Mouse (Mus musculus) forebrain, embryonic 11.5 days (tissue): ENCODE data around the gene Ppp1r14a. TPM values are rescaled to one million over a fixed set of nuclear protein-coding genes. Genes with fewer than 3 reads are reported as not detected.

Experiments used
- ATAC-seq: fragments of 200-750 bp; cut with Nextera tagmentation; replicated peaks from 2 replicates; pipeline ENCODE4 v1.8.0; 2017; ENCODE audit warnings: moderate TSS enrichment; ENCODE audit not compliant: low FRiP score
- DNase-seq: peaks from one replicate; pipeline ENCODE4 v3.0.0-alpha.2; 2017; ENCODE audit warnings: low spot score
- H3K27ac ChIP-seq: fragments of 300-500 bp; sonication (generic); 2 replicates; pipeline ENCODE4 v1.5.1; 2014; ENCODE audit warnings: low read depth, low read length
- H3K27me3 ChIP-seq: fragments of 300-500 bp; sonication (generic); 2 replicates; pipeline ENCODE4 v1.6.1; 2014; ENCODE audit warnings: mild to moderate bottlenecking, low read length, mixed read lengths; ENCODE audit not compliant: control insufficient read depth, insufficient read depth
- H3K36me3 ChIP-seq: fragments of 300-500 bp; sonication (generic); 2 replicates; pipeline ENCODE4 v1.6.1; 2014; ENCODE audit warnings: mild to moderate bottlenecking, low read length, moderate library complexity, mixed read lengths; ENCODE audit not compliant: control insufficient read depth, insufficient read depth
- H3K4me1 ChIP-seq: fragments of 300-500 bp; sonication (generic); replicated peaks from 2 replicates; pipeline ENCODE4 v1.6.1; 2014; ENCODE audit warnings: low read length, mixed read lengths; ENCODE audit not compliant: control insufficient read depth, insufficient read depth
- H3K4me2 ChIP-seq: fragments of 300-500 bp; sonication (generic); 2 replicates; pipeline ENCODE4 v1.6.1; 2014; ENCODE audit warnings: low read depth, mild to moderate bottlenecking, low read length, moderate library complexity, mixed read lengths; ENCODE audit not compliant: severe bottlenecking
- H3K4me3 ChIP-seq: fragments of 300-500 bp; sonication (generic); 2 replicates; pipeline ENCODE4 v1.5.1; 2014; ENCODE audit warnings: low read depth, low read length
- H3K9ac ChIP-seq: fragments of 300-500 bp; sonication (generic); 2 replicates; pipeline ENCODE4 v1.6.1; 2014; ENCODE audit warnings: low read length
- H3K9me3 ChIP-seq: fragments of 300-500 bp; sonication (generic); 2 replicates; pipeline ENCODE4 v1.6.1; 2016; ENCODE audit warnings: low read length, mixed read lengths; ENCODE audit not compliant: control insufficient read depth
- WGBS: fragments of 180-500 bp; shearing (Covaris S2); extraction: QIAGEN DNeasy Blood & Tissue Kit; methylation state at CpG from one replicate; pipeline ENCODE4 v1.1.7; 2014; 5-methylcytosine and 5-hydroxymethylcytosine counted together
- polyA plus RNA-seq: library from polyadenylated mRNA; unstranded; fragments of >200 nt; fragmentation: Nextera tagmentation; extraction: Ambion mirVana; gene quantifications from 2 replicates; pipeline ENCODE4 v1.2.1, GENCODE M21; 2014

The Ppp1r14a gene
- polyA plus RNA-seq, 1 experiment from 2014 or later: 13.3 TPM

GRCm38 (mm10) chr7:29336795-29337319 lies 47.7 kb downstream of the Ppp1r14a start:
- H3K4me2 ChIP-seq: no peak overlapping the region
- H3K36me3 ChIP-seq: no peaks in the 10 kb centered on the region; the same call in 1 of the 2 replicates
- no peaks in the 10 kb centered on the region for H3K9me3 ChIP-seq
- peaks cover 4% of the 10 kb centered on the region; the same call in 1 of the 2 replicates for H3K4me1 ChIP-seq
- ATAC-seq: no peak
- 78% methylated on average over 9 of the region's 9 CpGs for WGBS
- H3K27ac ChIP-seq: no peak overlapping the region
- H3K27me3 ChIP-seq: no peaks in the 10 kb centered on the region
- no peak overlapping the region for H3K4me3 ChIP-seq
- H3K9ac ChIP-seq: no peak overlapping the region
- no peak for DNase-seq

- Histone ChIP-seq H3K36me3 (no peaks in the 10 kb centered on the region; the same call in 1 of the 2 replicates), H3K9ac (no peak overlapping the region), H3K9me3 (no peaks in the 10 kb centered on the region), H3K4me3 (no peak overlapping the region), H3K4me2 (no peak overlapping the region), H3K27me3 (no peaks in the 10 kb centered on the region), H3K27ac (no peak overlapping the region), H3K4me1 (peaks cover 4% of the 10 kb centered on the region; the same call in 1 of the 2 replicates)
- DNase-seq (no peak), ATAC-seq (no peak)
- WGBS: 87% methylated on average over 2 of the region's 2 CpGs
Observed at GRCm38 (mm10) chr7:29337766-29338165, 48.7 kb downstream of the Ppp1r14a start.

- no peak for DNase-seq
- Histone ChIP-seq H3K4me1 (peaks cover 4% of the 10 kb centered on the region; the same call in 1 of the 2 replicates), H3K9me3 (no peaks in the 10 kb centered on the region), H3K4me3 (no peak overlapping the region), H3K4me2 (no peak overlapping the region), H3K36me3 (no peaks in the 10 kb centered on the region; the same call in 1 of the 2 replicates), H3K9ac (no peak overlapping the region), H3K27ac (no peak overlapping the region), H3K27me3 (no peaks in the 10 kb centered on the region)
- no peak for ATAC-seq
- 85% methylated on average over 9 of the region's 9 CpGs for WGBS
Observed at GRCm38 (mm10) chr7:29338351-29338919, 49.3 kb downstream of the Ppp1r14a start.

- ATAC-seq (no peak), DNase-seq (no peak)
- 85% methylated on average over 14 of the region's 14 CpGs for WGBS
- Histone ChIP-seq H3K27me3 (no peaks in the 10 kb centered on the region), H3K4me3 (no peak overlapping the region), H3K9me3 (no peaks in the 10 kb centered on the region), H3K4me1 (peaks cover 3% of the 10 kb centered on the region; the same call in 1 of the 2 replicates), H3K4me2 (no peak overlapping the region), H3K36me3 (no peaks in the 10 kb centered on the region; the same call in 1 of the 2 replicates), H3K9ac (no peak overlapping the region), H3K27ac (no peak overlapping the region)
Observed at GRCm38 (mm10) chr7:29338984-29339679, 50.0 kb downstream of the Ppp1r14a start.

- Histone ChIP-seq H3K4me2 (no peak overlapping the region), H3K4me1 (no peaks in the 10 kb centered on the region), H3K9me3 (no peaks in the 10 kb centered on the region), H3K9ac (no peak overlapping the region), H3K4me3 (no peak overlapping the region), H3K27ac (no peak overlapping the region), H3K36me3 (no peaks in the 10 kb centered on the region; the same call in 1 of the 2 replicates), H3K27me3 (no peaks in the 10 kb centered on the region)
- ATAC-seq: no peak
- 89% methylated on average over 9 of the region's 9 CpGs for WGBS
- no peak for DNase-seq
Observed at GRCm38 (mm10) chr7:29340247-29340646, 51.1 kb downstream of the Ppp1r14a start.

GRCm38 (mm10) chr7:29340838-29341237 lies 51.7 kb downstream of the Ppp1r14a start:
- peaks cover 2% of the 10 kb centered on the region; the same call in 1 of the 2 replicates for H3K4me1 ChIP-seq
- 95% methylated on average over 8 of the region's 8 CpGs for WGBS

GRCm38 (mm10) chr7:29341722-29342121 lies 52.6 kb downstream of the Ppp1r14a start:
- Histone ChIP-seq H3K27ac (no peak overlapping the region), H3K4me1 (peaks cover 2% of the 10 kb centered on the region; the same call in 1 of the 2 replicates), H3K4me3 (no peak overlapping the region), H3K4me2 (no peak overlapping the region), H3K9ac (no peak overlapping the region), H3K36me3 (no peaks in the 10 kb centered on the region; the same call in 1 of the 2 replicates), H3K9me3 (no peaks in the 10 kb centered on the region), H3K27me3 (no peaks in the 10 kb centered on the region)
- no peak for ATAC-seq
- no peak for DNase-seq
- 83% methylated on average over 12 of the region's 12 CpGs for WGBS

More at GRCm38 (mm10) chr7:29340838-29341237, 51.7 kb downstream of the Ppp1r14a start:
- DNase-seq: no peak
- H3K27me3 ChIP-seq: no peaks in the 10 kb centered on the region
- H3K4me2 ChIP-seq: no peak overlapping the region
- no peak overlapping the region for H3K9ac ChIP-seq
- H3K9me3 ChIP-seq: no peaks in the 10 kb centered on the region
- no peak for ATAC-seq
- no peaks in the 10 kb centered on the region; the same call in 1 of the 2 replicates for H3K36me3 ChIP-seq
- no peak overlapping the region for H3K4me3 ChIP-seq
- H3K27ac ChIP-seq: no peak overlapping the region

- ATAC-seq: no peak
- Histone ChIP-seq H3K4me3 (no peak overlapping the region), H3K9me3 (no peaks in the 10 kb centered on the region), H3K27me3 (no peaks in the 10 kb centered on the region), H3K4me1 (peaks cover 2% of the 10 kb centered on the region; the same call in 1 of the 2 replicates), H3K9ac (no peak overlapping the region), H3K36me3 (no peaks in the 10 kb centered on the region), H3K4me2 (no peak overlapping the region), H3K27ac (no peak overlapping the region)
- 67% methylated on average over 8 of the region's 8 CpGs for WGBS
- DNase-seq: no peak
Observed at GRCm38 (mm10) chr7:29342489-29343092, 53.5 kb downstream of the Ppp1r14a start.
